Mouse (Mus musculus) large intestine, adult 2 months (tissue): ENCODE measurements around the gene Foxn1. TPM values are rescaled to one million over a fixed set of nuclear protein-coding genes. Genes with fewer than 3 reads are reported as not detected.

Source experiments
- DNase-seq: peaks from one replicate; pipeline ENCODE4 v3.0.0-alpha.2; 2012; ENCODE audit warnings: low read depth, low spot score
- WGBS: fragments of 180-500 bp; shearing (Covaris S2); methylation state at CpG from one replicate; pipeline ENCODE4 v1.1.7; 2018; 5-methylcytosine and 5-hydroxymethylcytosine counted together
- polyA plus RNA-seq: library from polyadenylated mRNA; depleted of rRNA; stranded (reverse); fragments of >200 nt; gene quantifications from 2 replicates; pipeline ENCODE4 v1.2.3, GENCODE M21; 2012; rRNA removed

Foxn1 gene
- polyA plus RNA-seq = not detected in 2 replicates

DNA sequence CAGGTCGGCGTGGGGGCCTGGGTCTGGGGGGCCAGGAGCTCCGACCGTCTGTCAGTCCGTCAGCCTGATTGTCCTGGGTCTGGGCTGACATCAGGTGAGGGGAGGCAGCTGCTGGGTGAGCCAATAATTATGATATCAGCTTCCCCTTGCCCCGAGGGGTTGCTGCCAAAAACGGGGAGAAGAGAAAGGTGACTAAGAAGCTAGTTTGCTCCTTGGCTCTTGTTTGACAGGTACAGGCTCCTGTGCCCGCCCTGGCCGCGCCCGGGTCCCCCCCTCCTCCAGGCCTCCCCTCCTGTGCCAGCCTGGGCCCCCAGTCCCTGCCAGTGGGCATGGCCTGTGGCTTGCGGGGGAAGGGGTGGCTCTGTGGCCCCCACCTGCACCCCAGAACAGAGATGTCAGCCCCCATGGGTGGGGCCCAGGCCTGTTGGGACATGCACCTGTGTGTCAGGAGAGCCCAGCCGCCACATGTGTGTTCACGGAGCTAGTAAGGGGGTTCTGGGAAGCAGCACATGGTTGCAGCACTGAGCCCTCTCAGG, at the start of gene Foxn1:
TSS of gene Foxn1 (minus strand) at position 51 of the 536 bp plus-strand sequence.
- no peak for DNase-seq
- 72% methylated on average over 14 of the region's 14 CpGs for WGBS

DNA sequence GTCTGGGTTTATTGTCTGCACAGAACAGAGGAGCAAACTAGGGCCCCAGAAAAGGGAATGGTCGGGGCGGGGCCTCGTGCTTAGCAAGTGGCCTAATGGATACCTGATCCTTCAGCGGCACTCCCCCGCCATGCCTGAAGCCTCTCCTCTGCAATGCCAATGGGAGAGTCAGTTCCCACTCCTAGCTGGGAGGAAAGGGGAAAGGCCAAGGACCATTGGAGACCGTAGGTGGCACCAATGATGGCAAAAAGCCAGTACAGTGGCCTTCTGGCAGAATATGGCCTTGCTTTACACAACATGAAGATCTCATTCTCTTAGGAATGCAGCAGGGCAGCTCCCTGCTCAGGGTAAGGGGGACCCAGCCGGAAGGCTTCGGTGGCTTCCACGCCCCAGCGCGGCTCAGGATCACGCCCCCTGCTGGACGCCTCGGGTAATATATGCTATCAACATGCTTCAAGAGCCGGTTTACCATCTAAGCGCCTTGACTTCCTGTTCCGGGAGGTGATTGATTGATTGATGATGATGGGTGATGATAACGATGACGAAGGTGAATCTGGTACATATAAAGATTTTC, 49.5 kb upstream of the Foxn1 start:
- no peak for DNase-seq
- 7% methylated on average over 19 of the region's 19 CpGs for WGBS

DNA sequence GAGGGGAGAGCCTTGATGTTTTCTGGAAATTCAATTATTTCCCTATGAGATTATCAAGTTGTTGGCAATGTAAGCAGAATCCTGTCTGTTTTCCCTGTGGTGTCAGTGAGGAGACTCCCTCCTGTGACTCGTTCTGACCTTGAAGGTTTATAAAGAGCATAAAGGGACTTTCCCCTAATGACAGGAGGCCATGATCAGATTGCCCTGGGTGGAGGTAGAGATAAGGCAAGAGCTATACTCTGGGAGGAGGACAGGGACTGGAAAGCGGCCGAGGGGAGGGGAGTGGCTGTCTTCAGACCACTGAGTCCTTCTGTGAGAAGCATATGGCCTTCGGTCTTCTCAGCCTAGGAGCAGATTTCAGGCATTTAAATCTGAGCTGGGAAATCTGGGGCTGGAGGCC, 47.7 kb upstream of the Foxn1 start:
- WGBS = 16% methylated on average over 4 of the region's 4 CpGs

DNA sequence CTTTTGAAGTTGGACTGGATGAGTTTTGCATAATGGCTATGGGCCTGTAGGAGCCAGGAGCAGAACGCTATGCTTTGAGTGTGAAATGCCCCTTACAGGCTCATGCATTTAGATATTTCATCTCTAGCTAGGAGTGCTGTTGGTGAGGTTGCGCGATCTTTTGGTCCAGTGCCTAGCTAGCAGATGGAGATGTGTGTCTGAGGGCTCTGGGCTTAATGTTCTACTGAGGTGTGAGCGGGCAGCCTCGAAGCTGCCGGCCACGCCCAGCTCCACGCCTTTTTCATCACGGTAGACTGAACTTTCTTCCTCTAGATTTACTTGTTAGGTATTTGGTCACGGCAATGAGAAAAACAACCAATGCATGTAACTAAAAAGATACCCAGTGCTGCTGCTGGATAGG, 44.8 kb upstream of the Foxn1 start:
- no peak for DNase-seq
- WGBS = 33% methylated on average over 10 of the region's 10 CpGs

More for the DNA sequence above, 47.7 kb upstream of the Foxn1 start:
- DNase-seq = peak; percentile 65

DNA sequence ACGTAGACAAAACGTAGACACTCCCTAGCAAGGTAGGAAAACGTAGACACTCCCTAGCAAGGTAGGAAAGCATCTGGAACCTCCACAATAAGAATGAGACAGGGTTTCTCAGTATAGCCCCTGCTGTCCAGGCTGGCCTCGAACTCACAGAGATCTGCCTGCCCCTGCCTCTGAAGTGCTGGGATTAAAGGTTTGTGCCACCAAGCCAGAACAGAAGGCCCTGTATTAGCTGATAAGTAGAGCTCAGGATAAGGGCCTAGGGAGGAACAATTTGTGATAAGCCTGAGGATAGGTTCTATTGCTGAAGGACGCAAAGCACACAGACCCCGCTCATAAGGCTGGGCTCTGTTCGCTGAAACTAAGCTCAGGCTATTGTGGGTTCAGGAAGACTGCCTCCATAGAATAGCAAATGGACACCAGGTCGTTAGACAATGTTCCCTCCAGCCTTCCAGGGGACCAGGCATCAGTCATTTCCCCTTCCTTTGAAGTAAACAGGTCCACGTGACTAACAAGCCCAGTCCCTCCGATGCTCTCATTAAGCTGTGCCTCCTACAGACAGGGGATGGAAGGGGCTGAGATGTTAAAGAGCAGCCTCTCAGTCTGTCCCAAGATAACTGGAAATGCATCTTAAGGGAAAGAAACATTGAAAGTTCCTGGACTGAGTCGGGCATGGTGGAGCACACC, 44.0 kb upstream of the Foxn1 start:
- no peak for DNase-seq
- 60% methylated on average over 11 of the region's 11 CpGs for whole genome bisulfite sequencing

DNA sequence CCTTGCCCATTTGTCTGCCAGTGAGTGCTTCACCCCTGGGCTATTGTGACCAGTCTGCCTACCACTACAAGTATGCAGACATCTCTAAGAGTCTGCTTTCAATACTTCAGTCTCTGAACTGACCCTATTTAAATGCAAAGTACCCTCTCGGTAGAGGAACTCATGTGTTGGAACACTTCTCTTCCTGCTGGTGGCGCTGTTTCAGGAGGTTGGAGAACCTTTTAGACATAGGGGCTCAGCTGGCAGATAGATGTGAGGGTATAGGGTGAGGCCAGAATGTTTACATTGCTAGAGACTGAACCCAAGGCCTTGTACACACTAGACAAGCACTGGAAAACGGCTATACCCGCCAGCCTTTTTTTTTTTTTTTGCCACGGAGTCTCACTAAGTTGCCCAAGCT, 42.0 kb upstream of the Foxn1 start:
- DNase-seq = no peak
- 73% methylated on average over 5 of the region's 5 CpGs for WGBS

DNA sequence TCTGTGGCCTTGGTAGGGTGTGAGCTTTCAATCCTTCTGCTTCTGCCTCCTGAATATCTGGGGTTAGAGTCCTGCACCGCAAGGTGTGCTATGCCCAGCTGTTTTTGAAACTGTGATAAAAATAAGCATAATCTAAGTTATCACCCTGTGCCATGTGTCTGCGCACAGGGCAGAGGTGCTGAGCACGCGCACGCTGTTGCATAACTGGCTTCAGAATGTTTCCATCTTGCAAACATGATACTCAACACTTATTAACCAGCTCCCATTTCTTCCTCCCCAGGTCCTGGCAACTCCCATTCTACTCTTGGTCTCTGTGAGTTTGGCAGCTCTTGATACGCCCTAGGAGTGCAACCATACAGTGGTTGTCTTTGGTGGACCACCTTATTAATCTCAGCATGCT, 41.3 kb upstream of the Foxn1 start:
- 59% methylated on average over 6 of the region's 6 CpGs for WGBS
- DNase-seq = no peak

DNA sequence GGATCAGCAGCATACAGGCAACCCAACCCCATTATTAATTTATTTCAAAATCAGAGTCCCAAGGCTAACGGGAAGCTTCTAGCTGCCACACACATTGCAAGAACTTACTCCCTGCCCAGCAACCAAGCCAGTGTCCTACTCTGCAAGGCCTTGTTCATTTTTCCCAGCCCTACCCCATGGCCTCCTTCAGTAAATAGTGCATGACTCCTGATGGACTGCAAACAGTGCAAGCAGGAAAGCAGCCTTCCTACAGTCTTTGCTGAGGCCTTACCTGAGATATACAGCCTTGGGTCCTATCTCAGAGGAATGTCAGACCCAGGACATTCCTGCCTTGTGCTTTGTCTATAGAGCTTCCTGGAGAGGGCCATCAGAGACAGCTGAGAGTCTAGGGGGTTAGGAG, 39.2 kb upstream of the Foxn1 start:
- WGBS = 87% methylated on average over 1 of the region's 1 CpGs
- DNase-seq = no peak

DNA sequence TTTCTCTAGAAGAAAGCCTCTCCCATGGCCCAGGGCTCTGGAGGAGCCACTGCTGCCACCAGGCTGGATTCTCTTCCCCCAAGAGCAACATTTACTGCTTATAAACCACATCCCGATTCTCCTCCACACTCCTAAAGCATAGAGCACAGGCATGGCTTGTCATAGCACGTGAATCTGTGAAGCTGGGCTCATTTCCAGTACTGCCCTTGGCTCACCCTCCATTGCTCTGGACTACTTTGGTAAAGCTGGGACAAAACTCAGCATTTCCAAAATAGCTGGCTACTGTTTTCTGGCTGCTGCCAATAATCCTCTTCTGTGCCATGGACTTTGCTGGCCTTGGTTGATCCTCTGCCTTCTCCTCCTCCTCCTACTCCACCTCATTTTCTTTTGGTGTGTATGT, 38.0 kb upstream of the Foxn1 start:
- DNase-seq = no peak
- WGBS = 60% methylated on average over 2 of the region's 2 CpGs

DNA sequence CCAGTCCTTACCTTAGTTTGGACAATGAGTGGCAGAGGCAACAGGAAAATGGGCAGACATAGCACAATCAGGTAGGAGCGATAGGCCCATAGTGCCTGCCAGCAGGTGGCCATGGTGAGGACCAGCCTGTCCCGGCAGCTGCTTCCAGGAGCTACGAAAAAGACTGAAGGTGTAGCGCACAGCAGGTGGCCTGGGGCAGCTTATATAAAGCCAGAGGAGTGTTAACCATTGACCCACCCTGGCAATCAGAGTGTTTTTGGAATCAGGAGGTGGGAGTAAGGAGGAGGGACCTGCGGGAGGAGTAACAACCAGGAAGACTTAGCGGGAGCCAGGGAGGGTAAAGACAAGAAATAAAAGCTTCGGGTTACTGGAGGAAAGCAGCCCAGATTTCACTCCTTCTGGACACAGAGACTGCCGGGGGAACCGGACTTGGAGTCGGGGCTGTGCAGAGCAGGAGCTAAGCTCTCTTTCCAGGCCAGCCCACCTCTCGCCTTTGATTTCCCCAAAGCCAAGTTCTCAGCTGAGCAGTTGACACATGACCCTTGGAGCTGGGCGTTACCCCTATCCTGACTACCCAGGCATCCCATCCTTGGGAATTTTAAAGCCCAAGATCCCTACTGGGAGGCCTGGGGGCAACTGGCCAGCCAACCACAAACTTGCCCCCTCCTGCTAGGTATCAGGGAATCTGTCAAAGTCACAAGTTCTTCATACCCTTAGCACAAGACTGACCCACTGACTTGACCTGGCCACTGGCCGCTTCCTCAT, 35.9 kb upstream of the Foxn1 start, which contains the start of gene Slc13a2:
TSS of gene Slc13a2 (minus strand) at position 163 of the 765 bp plus-strand sequence.
- no peak for DNase-seq

DNA sequence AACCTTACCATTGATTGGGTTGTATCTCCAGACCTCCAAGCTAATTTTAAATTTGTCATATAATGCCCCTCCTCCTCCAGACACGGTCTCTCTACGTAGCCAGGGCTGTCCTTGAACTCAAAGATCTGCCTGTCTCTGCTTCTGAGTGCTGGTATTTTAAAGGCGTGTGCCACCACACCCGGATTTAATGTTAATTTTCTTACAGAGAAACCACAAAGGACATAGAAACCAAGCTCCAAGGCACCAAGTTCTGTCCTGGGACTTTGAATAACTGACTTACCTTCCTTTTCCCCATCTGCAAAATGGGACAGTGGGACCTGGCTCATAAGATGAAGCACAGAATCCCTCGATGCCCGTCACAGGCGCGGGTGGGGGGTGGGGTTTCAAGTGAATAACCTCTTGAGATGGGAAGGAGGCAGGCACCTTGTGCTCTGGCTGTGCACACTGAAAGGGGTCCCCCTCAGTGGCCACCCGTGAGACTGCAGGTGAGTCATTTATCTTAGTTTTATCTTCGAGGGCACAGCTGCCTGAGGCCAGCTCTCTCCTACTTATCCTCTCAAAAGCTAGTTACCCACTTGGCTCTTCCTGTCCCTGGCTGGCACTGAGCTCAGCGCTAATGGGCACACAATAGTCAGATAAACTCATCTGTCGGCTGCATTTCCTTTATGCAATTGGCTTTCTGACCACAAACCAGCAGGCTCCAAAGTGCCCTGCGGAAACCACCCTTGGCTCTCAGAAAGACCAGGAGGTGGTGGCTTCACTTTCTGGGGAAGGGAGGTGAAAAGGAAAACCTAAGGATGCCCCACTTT, 35.0 kb upstream of the Foxn1 start:
- DNase-seq = no peak
- 39% methylated on average over 13 of the region's 13 CpGs for WGBS

More for the DNA sequence above, 35.9 kb upstream of the Foxn1 start, which contains the start of gene Slc13a2:
- 11% methylated on average over 13 of the region's 13 CpGs for WGBS

DNA sequence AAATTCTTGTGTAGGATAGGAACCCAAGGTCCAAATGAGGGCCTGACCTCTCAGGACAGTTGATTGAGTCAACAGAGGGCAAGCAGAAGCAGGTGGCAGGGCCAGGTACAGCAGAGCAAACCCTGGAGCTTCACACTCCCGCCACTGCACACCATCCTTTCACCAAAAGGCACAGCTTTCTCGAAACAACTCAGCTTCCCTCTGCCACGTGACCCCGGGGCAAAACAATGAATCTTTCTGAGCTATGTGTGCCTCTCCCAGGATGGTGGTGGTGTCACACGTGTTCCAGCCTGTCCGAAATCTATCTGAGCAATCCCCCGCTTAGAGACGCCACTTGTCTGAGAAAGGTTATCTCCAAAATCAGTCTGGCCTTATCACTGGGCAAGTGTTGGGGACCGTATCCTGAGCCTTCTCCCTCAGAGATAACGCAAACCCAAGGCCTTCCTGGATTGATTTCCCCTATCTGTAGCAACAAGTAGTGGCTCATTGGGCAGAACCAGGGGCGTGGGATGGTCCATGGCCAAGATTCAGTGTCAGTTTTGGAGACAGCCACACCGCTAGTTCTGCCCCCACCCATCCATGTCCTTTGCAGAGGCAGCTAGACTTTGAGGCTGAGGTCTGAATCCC, 34.0 kb upstream of the Foxn1 start:
- DNase-seq = no peak
- 80% methylated on average over 12 of the region's 12 CpGs for WGBS

DNA sequence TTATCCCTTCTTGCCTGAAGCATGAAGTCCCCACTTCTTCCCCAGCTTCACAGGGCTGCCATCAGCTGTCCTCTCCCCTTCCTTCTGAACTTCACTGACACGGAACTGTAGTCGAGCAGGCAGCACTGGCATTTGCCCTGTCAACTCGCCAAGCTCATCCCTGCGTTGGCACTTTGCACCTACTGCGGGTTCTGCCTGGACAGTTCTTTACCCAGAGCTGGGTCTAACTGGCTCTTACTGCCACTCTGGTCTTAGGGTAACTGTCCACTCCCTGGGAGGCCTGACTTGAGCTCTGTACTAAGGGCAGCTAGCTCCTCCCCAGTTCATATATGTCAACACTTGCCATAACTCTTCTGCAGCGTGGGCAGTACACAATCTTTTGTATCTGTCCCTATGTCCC, 30.5 kb upstream of the Foxn1 start:
- WGBS = 44% methylated on average over 6 of the region's 6 CpGs
- no peak for DNase-seq

DNA sequence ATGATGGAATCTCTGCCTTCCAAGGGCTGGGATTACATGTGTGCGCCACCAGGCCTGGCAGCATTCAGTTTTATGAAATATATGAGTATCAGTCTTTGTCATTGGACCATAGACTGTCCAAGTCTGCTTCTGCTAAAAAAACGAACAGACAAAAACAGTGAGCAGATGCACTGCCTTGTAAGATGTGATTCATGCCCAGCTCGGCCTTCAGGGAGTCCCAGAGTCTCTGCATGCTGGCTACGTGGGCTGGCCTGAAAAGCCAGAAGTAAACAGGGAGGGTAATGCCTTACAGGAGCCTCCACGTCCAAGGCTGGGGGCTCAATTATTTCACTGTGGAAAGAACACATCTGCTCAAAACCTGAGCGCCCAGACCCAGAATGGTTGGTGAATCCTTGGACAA, 26.5 kb upstream of the Foxn1 start:
- 82% methylated on average over 6 of the region's 6 CpGs for WGBS
- no peak for DNase-seq

DNA sequence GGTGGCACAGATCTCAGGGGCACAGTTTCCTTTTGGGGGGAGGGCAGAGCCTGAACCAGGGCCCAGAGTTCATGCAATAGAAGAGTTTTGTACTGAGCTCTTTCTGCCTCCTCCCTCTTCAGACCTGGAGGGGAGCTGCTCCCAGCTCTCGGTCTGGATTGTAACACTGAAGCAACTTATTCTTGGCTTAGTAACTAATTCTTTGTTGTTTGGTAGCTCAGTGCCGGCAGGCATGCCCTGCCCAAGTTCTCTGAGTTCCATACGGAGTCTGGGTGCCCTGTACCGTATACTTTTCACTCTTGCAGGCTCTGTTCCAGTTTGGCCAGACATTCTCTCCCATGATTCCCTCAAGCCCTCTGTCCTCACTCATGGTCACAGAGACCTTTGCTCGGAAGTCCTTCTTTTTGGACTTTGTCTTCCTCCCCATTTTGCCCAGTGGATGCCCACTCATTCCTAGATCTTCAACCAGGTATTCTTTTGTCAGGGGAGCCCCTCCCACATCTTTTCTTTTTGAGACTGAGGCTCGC, 26.0 kb upstream of the Foxn1 start:
- no peak for DNase-seq

DNA sequence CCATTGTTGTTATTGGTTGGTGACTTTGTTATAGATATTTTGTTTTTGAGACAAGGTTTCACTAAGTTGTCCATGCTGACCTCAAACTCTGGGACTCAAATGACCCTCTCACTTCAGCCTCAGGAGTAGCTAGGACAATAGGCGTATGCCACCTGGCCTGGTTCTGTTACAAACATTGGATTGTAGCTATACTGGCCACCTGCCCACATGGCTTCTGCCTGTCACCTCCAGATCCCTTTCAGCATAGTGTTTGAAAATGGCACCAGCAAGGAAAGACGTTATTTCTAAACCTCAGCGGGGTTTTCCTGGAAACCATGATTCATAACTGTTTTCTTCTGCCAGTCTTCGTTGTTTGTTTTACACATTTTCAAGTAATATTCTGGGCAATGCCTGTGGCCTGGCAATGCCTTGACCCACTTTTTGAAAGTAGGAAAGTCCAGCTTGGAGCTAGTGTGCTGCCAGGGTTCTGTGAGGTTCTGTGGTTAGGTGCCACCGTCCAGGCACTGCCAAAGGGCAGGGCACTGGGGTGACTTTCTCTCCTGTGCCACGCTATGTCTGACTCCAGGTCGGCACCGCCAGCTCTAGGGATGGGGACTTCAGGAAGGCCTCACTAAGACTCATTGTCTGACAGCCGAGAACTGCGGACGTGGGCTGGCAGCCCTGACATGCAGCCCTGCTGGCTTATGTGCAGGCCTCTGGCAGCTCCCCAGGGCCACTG, 25.4 kb upstream of the Foxn1 start:
- no peak for DNase-seq
- 76% methylated on average over 11 of the region's 11 CpGs for WGBS

More for the DNA sequence above, 26.0 kb upstream of the Foxn1 start:
- WGBS = 71% methylated on average over 6 of the region's 6 CpGs

DNA sequence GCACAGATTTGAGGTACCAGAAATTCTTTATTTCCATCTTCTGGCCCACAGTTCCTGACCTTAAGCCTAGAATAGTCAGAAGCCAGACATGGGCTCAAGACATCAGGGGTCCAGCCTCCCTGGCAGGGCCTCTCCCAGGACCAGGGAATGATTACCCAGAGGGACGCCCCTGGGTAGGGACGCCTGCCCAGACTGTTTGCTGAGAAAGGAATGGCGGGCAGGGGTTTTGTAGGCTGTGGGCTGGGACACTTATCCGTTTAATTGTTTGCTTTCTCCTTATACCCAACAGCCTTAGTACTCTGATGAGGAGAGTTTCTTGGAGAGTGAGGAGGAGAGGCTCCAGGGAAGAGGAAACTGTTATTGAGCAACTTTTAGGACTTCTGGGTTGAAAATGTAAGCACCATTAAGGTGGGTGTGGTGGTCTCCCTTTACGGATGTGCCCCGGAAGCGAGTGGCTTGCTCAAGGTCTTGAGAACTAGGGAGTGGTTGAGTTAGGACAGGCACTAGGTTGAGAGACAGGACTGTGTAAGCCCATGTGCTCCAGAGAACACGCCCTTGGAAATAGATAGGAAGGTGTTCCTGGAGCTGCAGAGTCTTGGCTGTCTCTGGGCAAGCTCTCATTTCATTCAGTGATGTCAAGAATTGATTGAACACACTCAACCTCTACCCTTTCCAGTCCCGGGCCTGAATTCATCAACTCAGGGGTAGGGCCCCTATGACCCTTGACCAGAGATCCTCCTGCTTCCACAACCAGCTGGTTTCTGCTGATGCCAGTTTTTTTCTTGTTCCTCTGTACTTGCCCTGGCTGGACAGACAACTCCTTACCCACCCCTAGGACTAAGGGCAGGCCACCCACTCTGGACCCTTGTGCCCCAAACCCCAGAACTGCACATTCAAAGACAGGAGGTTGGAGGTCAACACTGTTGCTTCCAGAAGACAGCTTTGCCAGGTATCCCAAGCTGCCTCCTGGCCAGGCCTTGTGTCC, 22.2 kb upstream of the Foxn1 start:
- 26% methylated on average over 9 of the region's 9 CpGs for WGBS
- DNase-seq = no peak
